Mouse (Mus musculus): ENCODE results near the gene Acoxl.

The Acoxl gene

GRCm38 (mm10) chr2:128140183-128140582 is 301.5 kb downstream of the Acoxl start:
- no peak for DNase-seq (ENCODE audit: low spot score in 2 of 2)

GRCm38 (mm10) chr2:128143992-128144391 is 305.3 kb downstream of the Acoxl start:
- DNase-seq (ENCODE audit: low spot score in 2 of 2): no peak

GRCm38 (mm10) chr2:128145433-128145832 is 306.8 kb downstream of the Acoxl start:
- DNase-seq (ENCODE audit: low spot score in 2 of 2): no peak

- DNase-seq (ENCODE audit: low spot score in 2 of 2): no peak
Observed at GRCm38 (mm10) chr2:128149596-128149995, 310.9 kb downstream of the Acoxl start.

- DNase-seq (ENCODE audit: low spot score in 2 of 2): no peak
Observed at GRCm38 (mm10) chr2:128152211-128152610, 313.5 kb downstream of the Acoxl start.

GRCm38 (mm10) chr2:128152845-128153550 is 314.3 kb downstream of the Acoxl start:
- DNase-seq (ENCODE audit: low spot score in 2 of 2): no peak

GRCm38 (mm10) chr2:128153551-128153910 is 314.9 kb downstream of the Acoxl start:
- no peak for DNase-seq (ENCODE audit: low spot score in 2 of 2)

- no peak for DNase-seq (ENCODE audit: low spot score in 2 of 2)
Observed at GRCm38 (mm10) chr2:128155412-128156066, 316.9 kb downstream of the Acoxl start.

GRCm38 (mm10) chr2:128156067-128156462 is 317.4 kb downstream of the Acoxl start:
- DNase-seq (ENCODE audit: low spot score in 2 of 2): no peak

GRCm38 (mm10) chr2:128156557-128157412 is 318.1 kb downstream of the Acoxl start:
- DNase-seq (ENCODE audit: low spot score in 2 of 2): no peak

- no peak for DNase-seq (ENCODE audit: low spot score in 2 of 2)
Observed at GRCm38 (mm10) chr2:128158734-128159410, 320.2 kb downstream of the Acoxl start.

- no peak for DNase-seq (ENCODE audit: low spot score in 2 of 2)
Observed at GRCm38 (mm10) chr2:128159619-128160125, 321.0 kb downstream of the Acoxl start.

GRCm38 (mm10) chr2:128163177-128163576 is 324.5 kb downstream of the Acoxl start:
- no peak for DNase-seq (ENCODE audit: low spot score in 2 of 2)

GRCm38 (mm10) chr2:128166623-128167423 is 328.1 kb downstream of the Acoxl start:
- DNase-seq (ENCODE audit: low spot score in 2 of 2): peak; percentile 29 to 50

- no peak for DNase-seq (ENCODE audit: low spot score in 2 of 2)
Observed at GRCm38 (mm10) chr2:128167930-128168329, 329.3 kb downstream of the Acoxl start.

GRCm38 (mm10) chr2:128169486-128169885 is 330.8 kb downstream of the Acoxl start:
- no peak for DNase-seq (ENCODE audit: low spot score in 2 of 2)

- no peak for DNase-seq (ENCODE audit: low spot score in 2 of 2)
Observed at GRCm38 (mm10) chr2:128169972-128170371, 331.3 kb downstream of the Acoxl start.

GRCm38 (mm10) chr2:128170614-128171013 is 331.9 kb downstream of the Acoxl start:
- DNase-seq (ENCODE audit: low spot score in 2 of 2): no peak

GRCm38 (mm10) chr2:128172266-128172665 is 333.6 kb downstream of the Acoxl start:
- no peak for DNase-seq (ENCODE audit: low spot score in 2 of 2)

All from right cerebral cortex, postnatal 36 days (tissue).